Mouse (Mus musculus): Measurements from ENCODE around the gene Srek1ip1.

Srek1ip1 gene

GRCm38 (mm10) chr13:104792184-104792583 is at the start of gene Srek1ip1:
Gene Srek1ip1 (plus strand): TSS chr13:104792484.
- no peak for DNase-seq (ENCODE audit: low read depth, low spot score)

- peak; percentile 18 for DNase-seq (ENCODE audit: low read depth, low spot score)
These were observed 49.4 kb upstream of the Srek1ip1 start for GRCm38 (mm10) chr13:104742866-104743265.

GRCm38 (mm10) chr13:104747032-104747431 is 45.3 kb upstream of the Srek1ip1 start:
- DNase-seq (ENCODE audit: low read depth, low spot score) = no peak

GRCm38 (mm10) chr13:104759381-104759780 is 32.9 kb upstream of the Srek1ip1 start:
- no peak for DNase-seq (ENCODE audit: low read depth, low spot score)

GRCm38 (mm10) chr13:104762401-104762800 is 29.9 kb upstream of the Srek1ip1 start:
- DNase-seq (ENCODE audit: low read depth, low spot score) = no peak

GRCm38 (mm10) chr13:104763193-104763592 is 29.1 kb upstream of the Srek1ip1 start:
- DNase-seq (ENCODE audit: low read depth, low spot score) = no peak

GRCm38 (mm10) chr13:104779104-104779670 is 13.1 kb upstream of the Srek1ip1 start:
- no peak for DNase-seq (ENCODE audit: low read depth, low spot score)

GRCm38 (mm10) chr13:104787260-104787659 is 5.0 kb upstream of the Srek1ip1 start:
- no peak for DNase-seq (ENCODE audit: low read depth, low spot score)

GRCm38 (mm10) chr13:104789663-104790062 is 2.6 kb upstream of the Srek1ip1 start:
- peak; percentile 24 for DNase-seq (ENCODE audit: low read depth, low spot score)

GRCm38 (mm10) chr13:104794421-104794820 is 2.1 kb downstream of the Srek1ip1 start:
- DNase-seq (ENCODE audit: low read depth, low spot score) = no peak

- DNase-seq (ENCODE audit: low read depth, low spot score) = no peak
These were observed 6.8 kb downstream of the Srek1ip1 start for GRCm38 (mm10) chr13:104799067-104799466.

GRCm38 (mm10) chr13:104799566-104800182 is 7.4 kb downstream of the Srek1ip1 start:
- DNase-seq (ENCODE audit: low read depth, low spot score) = no peak

- peak; percentile 61 for DNase-seq (ENCODE audit: low read depth, low spot score)
These were observed 13.4 kb downstream of the Srek1ip1 start for GRCm38 (mm10) chr13:104805681-104806080.

GRCm38 (mm10) chr13:104816270-104816634 is 24.0 kb downstream of the Srek1ip1 start:
- DNase-seq (ENCODE audit: low read depth, low spot score) = peak; percentile 12

GRCm38 (mm10) chr13:104816635-104817571 is 24.6 kb downstream of the Srek1ip1 start, which contains the start of gene Cwc27:
Gene Cwc27 (minus strand): TSS chr13:104817142.
- peak; percentile 92 for DNase-seq (ENCODE audit: low read depth, low spot score)

GRCm38 (mm10) chr13:104817696-104818095 is 25.4 kb downstream of the Srek1ip1 start:
- DNase-seq (ENCODE audit: low read depth, low spot score) = no peak

GRCm38 (mm10) chr13:104821192-104821591 is 28.9 kb downstream of the Srek1ip1 start:
- no peak for DNase-seq (ENCODE audit: low read depth, low spot score)

GRCm38 (mm10) chr13:104821908-104822307 is 29.6 kb downstream of the Srek1ip1 start:
- no peak for DNase-seq (ENCODE audit: low read depth, low spot score)

- DNase-seq (ENCODE audit: low read depth, low spot score) = no peak
These were observed 30.1 kb downstream of the Srek1ip1 start for GRCm38 (mm10) chr13:104822411-104822838.

- no peak for DNase-seq (ENCODE audit: low read depth, low spot score)
These were observed 33.2 kb downstream of the Srek1ip1 start for GRCm38 (mm10) chr13:104825470-104825869.

GRCm38 (mm10) chr13:104832811-104833210 is 40.5 kb downstream of the Srek1ip1 start:
- DNase-seq (ENCODE audit: low read depth, low spot score) = peak; percentile 22

GRCm38 (mm10) chr13:104837628-104838027 is 45.3 kb downstream of the Srek1ip1 start:
- no peak for DNase-seq (ENCODE audit: low read depth, low spot score)
